Mouse (Mus musculus): ENCODE results near the gene Slc4a7.
"Not testable (repeated sequence)": the region's sequence is repeated elsewhere in the genome, so short reads cannot be mapped to it uniquely, and the experiment has no call there.

The Slc4a7 gene

GRCm38 (mm10) chr14:14800332-14800731, 98.3 kb downstream of the Slc4a7 start:
- DNase-seq (ENCODE audit: inconsistent ontology term): no peak

- DNase-seq (ENCODE audit: inconsistent ontology term): no peak
Measured at GRCm38 (mm10) chr14:14800810-14801209, 98.7 kb downstream of the Slc4a7 start.

GRCm38 (mm10) chr14:14803115-14803514, 101.0 kb downstream of the Slc4a7 start, which contains the start of gene Nek10:
Nek10 (plus strand) TSS chr14:14803415.
- not testable (repeated sequence) for DNase-seq (ENCODE audit: inconsistent ontology term)

DNA sequence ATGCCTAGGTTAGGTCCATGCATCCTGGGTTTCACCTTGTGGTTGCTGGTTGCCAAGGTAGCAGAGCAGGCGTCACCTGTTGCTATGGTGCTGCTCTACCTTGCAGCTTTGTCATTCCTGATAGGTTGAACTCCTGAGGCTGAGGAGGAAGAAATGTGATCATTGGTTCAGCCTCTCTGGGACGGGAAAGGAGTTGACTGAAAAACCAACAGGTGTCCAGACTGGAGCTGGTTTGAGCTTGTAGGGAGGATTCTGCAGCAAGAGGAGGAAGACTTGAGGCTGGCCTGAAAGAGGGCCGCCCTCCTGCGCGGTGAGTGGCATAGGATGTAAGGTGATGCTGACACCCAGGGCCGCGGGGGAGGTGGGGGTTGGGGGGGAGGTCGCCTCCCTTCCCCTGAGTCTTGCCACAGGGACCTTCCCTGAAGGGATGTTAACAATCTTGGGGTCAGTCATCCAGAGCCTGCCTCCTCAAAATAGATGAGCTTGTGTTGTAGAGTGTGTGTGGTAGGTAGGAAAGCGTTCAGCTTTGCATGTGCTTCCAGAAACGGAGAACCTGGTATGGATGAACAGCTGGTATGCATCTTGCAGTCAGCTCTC, 101.9 kb downstream of the Slc4a7 start:
- DNase-seq (ENCODE audit: inconsistent ontology term): no peak

- DNase-seq (ENCODE audit: inconsistent ontology term): no peak
Measured at GRCm38 (mm10) chr14:14804518-14805212, 102.6 kb downstream of the Slc4a7 start.

DNA sequence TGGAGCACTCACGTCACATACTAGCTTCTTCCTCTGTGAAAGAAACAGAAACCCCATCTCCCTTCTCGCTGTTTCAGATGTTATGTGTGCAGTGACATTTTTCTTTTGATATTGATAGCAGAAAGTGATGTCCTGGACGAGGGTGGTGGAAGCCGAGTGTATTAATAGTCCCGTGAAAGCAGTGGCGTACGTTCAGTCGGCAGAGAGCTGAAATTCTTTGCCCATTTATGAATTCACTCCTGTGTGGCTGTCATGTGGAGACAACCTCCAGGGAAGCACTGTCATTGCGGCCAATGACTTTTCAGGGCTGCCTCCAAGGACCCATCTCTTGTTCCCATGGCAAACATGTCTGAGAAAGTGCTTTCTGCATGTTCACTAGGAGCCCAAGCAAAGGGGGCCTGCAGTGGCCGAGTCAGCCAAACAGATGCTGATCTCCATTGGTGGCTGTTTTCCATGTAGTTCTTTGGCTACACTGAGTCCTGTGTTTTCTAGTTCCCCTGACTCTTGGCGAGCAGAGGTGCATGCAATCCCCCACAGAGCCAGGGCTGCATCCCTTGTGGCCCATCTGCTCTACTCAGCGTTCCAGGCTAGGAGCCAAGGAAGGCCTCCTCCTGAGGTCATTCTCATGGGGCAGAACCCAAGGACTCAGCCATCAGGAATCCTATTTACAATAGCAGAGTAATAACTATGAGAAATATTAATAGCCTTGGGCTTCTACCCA, 130.6 kb downstream of the Slc4a7 start:
- peak; percentile 93 for DNase-seq (ENCODE audit: inconsistent ontology term)

DNA sequence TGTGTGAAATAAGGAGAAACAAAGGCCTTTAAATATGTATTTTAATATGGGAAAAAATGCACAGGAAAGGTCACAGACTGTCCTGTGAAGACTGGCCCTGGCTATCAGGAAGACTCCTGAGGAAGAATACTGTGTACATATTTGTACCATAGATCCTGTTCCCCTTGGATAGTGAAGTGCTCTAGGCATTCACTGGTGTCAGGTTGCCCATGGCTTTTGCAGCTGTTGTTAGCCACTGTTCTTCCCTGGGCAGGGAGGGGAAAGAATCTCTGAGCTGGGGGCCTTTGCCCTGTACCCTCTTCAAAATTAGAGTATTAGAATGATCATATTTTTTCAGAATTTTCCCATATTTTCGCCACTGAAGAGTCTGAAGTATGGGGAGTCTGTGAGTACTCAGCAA, 131.4 kb downstream of the Slc4a7 start:
- DNase-seq (ENCODE audit: inconsistent ontology term): peak; percentile 20

DNA sequence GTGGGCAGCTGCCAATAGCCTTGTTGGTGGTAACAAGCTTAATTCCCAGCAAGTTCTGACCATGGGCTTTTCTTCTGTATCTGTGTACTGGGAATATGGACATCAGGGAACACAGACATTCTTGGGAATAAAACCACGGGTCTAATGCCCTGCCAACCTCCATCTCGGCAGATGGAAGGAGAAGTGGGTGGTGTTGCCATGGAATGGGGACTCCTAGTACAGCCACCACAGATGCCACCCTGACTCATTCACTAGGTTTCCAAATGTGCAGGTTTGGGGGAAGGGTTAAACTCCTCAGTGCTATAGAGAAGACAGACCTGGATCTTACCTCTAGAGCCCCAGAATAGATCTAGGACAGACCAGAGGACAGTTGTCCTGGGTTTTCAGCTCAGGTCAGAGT, 132.2 kb downstream of the Slc4a7 start:
- peak; percentile 30 for DNase-seq (ENCODE audit: inconsistent ontology term)

DNA sequence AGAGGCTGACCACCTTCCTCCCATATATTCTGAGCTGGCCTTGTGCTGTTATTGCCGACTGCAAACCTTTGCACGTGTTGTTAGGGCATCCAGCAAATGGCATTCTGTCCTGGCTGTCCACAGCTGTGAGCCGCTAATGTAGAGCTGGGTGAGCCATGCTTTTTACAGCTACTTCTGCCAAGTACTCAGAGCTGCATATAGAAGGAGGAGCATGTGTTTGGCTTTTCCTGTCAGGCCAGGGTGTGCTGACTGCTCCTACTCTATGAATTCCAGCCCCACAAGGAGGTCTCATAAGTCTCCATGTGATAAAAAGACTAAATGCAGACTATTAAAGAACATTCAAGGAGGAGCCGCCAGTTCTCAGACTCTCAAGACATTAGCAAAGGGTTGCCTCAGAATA, 135.5 kb downstream of the Slc4a7 start:
- no peak for DNase-seq (ENCODE audit: inconsistent ontology term)

GRCm38 (mm10) chr14:14838109-14838508, 136.0 kb downstream of the Slc4a7 start:
- no peak for DNase-seq (ENCODE audit: inconsistent ontology term)

GRCm38 (mm10) chr14:14842734-14843530, 140.9 kb downstream of the Slc4a7 start:
- no peak for DNase-seq (ENCODE audit: inconsistent ontology term)

Measured in Muller cell, postnatal 12 days (primary cell).